Mouse (Mus musculus) adrenal gland, postnatal 14 days (tissue): ENCODE results near the gene Tspan18. TPM values are rescaled to one million over a fixed set of nuclear protein-coding genes. Genes with fewer than 3 reads are reported as not detected.
A peak's percentile ranks its signal among the peaks of the same experiment; 100 is the strongest.

Experiments
- DNase-seq: peaks from one replicate; pipeline ENCODE4 v3.0.0; 2021; ENCODE audit warnings: mixed read lengths
- total RNA-seq: library from RNA; stranded (reverse); gene quantifications from 2 replicates; pipeline ENCODE4 v1.2.3, GENCODE M21; 2021

Tspan18 gene
- total RNA-seq, 1 experiment from 2014 or later: 76.9 TPM

DNA sequence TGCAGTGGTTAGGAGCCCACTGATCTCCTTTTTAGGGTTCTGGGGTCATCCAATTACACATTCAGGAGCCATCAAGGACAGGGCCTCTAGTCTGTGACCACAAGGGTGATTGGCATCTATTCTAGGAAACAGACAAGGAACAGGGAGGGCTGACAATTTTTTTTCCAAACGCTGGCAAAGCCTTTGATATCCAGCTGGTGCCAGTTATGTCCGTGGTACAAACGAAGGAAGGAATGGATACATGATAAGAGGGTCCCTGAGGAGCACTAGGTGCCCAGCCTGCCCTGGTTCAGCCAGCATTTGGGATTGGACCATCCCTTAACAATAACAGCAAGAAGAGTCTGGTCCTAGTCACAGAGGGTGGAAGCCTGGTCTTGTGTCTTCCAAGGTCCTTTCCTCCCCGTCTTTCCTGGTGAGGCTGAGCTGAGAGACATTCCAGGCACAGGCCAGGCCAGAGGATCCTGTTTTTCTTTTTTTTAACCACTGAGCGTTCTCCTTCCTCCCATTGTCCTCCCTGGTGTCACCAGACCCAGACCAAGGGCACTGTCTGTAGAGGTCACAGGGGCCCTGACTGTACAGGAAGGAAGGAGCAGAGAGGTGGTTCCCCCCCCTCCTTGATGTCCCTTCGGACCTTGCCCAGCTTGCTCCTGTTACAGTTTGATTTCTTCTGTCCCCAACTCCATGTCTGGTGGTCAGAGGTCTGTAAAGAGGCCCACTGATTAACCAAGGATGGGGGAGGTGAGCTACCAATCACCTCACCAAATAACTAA is 72.6 kb downstream of the Tspan18 start:
- peak; percentile 64 for DNase-seq

DNA sequence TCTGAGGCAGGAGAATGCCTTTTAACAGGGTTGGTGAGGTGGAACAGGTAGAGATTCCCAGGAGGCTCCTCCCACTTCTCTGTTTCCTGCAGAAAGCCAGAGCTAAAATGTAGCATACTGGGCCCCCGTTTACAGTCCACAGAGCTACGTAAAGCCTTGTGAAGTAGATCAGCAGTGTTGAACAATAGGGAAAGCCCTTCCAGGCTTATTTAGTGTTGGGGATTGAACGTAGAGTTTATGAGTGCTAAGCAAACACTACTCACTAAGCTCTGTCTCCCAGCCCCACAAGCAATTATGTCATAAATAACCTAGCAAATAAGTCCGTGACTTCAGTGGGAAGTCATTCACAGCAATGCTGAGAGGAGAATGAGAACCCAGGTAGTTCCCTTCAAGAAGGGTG is 76.7 kb downstream of the Tspan18 start:
- DNase-seq: no peak

DNA sequence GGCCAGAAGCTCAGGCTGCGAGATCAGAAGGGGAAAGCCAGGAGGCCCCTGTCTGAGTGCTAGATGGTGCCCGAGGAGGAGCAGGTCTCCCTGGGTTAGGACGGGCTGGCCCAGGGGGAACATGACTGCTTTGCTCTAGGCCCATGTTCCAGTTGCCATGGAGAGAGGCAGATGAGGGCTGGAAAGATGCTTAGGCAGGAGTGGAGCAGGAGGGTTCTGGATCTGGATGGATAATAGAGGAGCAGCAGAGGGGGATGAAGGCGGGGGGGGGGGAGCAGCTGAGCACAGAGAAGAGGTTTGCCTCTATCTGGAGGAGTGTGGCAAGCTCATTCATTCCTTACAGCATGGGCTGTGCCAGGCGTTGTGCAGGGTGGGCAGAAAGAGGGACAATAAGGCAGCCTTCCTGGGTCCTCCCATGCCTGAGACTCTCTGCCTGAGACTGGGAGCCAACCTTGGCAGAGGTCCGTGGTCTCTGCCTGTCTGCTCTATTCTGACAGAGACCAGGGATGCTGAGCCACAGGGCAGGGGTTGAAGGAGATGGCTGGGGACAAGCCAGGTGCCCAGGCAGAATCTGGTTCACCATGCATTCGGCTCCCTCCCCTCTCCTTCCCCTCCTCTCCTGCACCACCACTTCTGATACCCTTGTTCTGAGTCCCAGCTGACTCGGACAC is 77.4 kb downstream of the Tspan18 start:
- no peak for DNase-seq

DNA sequence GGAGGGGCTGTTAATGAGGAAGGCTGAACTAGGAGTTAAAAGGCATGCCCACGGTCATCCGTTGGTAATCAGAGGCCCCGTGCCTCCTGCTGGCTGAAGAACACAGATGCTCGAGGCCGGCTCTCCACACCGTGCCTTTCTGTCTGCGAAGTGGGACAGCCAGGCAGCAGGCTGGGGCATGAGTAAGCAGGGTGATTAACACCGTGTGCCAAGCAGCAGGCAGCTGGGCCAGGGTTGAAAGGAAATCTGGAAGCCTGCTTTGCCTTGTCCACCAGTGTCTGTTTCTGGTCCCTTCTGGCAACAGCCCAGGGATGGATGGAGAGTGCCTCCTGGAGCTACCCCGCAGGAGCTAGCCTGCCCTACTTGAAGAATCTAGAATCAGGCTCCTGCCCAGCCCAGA is 81.9 kb downstream of the Tspan18 start:
- peak; percentile 74 for DNase-seq

GRCm38 (mm10) chr2:93250611-93251010 is 83.7 kb downstream of the Tspan18 start:
- no peak for DNase-seq

DNA sequence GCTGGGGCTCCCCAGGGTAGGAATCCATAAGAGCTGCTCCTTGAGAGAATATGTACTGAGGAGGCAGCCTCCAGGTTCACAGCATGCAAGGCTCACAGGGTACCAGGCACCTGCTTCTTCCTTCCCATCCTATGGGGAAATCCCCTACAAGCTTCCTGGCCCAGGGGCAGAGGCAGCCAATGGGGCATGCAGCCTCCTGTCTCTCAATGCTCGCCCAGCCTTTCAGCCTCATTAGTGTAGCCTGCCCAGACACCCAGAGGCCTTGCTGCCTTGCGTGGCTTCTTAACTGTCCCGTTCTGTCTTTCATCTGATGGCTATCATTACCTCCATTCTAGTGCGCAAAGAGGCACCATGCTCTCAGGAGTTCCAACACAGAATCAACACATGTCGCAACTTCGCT is 85.2 kb downstream of the Tspan18 start:
- no peak for DNase-seq

GRCm38 (mm10) chr2:93244090-93244443 is 90.2 kb downstream of the Tspan18 start:
- DNase-seq: no peak

GRCm38 (mm10) chr2:93243439-93244089 is 90.7 kb downstream of the Tspan18 start:
- DNase-seq: no peak

- DNase-seq: no peak
Measured at GRCm38 (mm10) chr2:93242166-93242565, 92.1 kb downstream of the Tspan18 start.

DNA sequence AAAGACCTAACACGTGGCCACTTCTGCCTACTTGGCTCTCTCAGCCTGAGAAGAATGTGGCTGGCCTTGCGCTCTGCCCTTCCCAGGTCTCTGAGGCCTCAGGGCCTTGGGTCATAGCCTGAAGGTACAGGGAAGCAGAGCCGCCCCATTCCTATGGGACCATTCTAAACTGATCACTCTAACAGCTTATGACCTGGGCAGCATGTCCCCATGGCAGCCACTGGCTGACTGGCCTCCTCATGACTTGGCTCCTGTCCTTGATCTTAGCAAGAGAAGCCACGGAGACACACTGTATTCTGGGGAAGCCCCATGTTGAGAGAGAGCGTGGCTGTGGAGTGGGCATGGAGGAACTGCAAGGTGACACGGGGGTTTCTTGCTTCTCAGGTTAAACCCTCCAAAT is 95.4 kb downstream of the Tspan18 start:
- peak; percentile 70 for DNase-seq

DNA sequence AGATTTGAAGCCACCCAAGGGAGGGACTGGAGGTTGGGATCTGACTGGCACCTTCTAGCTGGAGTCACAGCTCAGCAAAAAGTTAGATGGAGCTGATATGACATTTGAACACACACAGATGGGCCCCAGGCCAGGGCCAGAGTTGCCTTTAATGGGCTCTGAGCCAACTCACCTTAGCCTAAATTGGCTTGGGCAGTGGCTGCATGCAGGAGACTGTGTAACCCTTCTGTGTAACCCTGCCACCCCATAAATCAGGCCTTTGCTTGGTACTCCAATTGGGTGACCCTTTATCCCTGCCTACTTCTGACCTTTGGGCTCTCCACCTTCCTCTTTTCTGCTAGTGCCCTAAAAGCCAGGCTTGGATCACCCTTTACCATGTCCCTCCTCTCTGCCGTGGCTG is 97.2 kb downstream of the Tspan18 start:
- peak; percentile 75 for DNase-seq

DNA sequence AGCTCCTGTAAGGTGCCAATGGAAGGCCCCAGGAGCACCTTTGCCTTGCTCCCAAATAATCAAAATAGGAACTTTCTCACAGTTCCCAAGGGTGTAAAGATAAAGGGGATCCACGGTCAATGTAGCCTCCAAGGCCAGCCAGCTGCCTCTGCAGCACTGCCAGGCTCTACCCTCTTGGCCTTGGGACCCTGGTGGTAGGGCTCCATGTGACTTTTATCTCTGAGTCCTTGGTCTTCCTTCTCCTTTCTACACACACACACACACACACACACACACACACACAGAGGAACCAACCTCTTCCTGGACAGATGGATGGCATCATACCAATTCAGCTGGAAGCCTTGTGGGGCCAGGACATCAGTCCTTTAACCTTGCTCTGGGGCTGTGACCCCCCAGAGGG is 102.2 kb downstream of the Tspan18 start:
- peak; percentile 62 for DNase-seq

- peak; percentile 41 for DNase-seq
Measured at GRCm38 (mm10) chr2:93228480-93228824, 105.9 kb downstream of the Tspan18 start.

DNA sequence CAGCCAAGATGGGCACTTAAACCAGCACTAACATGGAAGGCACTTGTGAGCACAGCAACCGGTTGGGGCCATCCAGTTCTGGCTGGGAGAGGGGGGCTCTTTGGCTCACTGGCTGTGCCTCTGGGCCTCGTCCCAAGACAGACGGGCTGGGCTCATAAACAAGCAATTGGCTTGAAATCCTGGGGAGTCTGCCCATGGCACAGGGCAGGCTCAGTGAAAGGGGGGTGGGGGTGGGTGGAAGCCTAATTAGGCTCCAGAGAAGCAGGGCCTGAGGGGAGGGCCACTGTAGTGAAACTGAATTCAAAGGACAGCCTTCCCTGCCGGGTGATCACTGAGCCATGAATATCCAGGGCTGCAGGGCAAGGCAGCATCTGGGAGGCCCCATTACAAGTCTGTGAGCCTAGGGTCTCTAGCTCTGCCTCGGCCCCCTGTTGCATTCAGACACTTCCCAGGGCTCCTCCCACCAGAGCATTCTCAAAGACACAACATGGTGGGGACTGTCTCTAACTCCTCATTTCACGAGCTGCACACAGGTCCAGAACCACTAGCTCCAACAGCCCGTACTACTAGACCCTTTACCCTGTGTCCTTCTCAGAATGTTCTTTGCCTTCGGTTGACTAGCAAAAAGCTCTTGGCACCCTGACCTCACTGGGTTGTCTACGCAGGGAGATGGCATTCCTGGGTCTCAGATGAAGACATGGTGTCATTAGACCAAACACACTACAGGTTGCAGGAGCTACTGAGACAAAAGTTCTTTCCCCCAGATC is 106.4 kb downstream of the Tspan18 start:
- peak; percentile 39 for DNase-seq

GRCm38 (mm10) chr2:93226606-93227595 is 107.4 kb downstream of the Tspan18 start:
- DNase-seq: peak; percentile 96

GRCm38 (mm10) chr2:93223463-93223862 is 110.8 kb downstream of the Tspan18 start:
- peak; percentile 90 for DNase-seq

- DNase-seq: peak; percentile 66
Measured at GRCm38 (mm10) chr2:93220447-93220846, 113.9 kb downstream of the Tspan18 start.

DNA sequence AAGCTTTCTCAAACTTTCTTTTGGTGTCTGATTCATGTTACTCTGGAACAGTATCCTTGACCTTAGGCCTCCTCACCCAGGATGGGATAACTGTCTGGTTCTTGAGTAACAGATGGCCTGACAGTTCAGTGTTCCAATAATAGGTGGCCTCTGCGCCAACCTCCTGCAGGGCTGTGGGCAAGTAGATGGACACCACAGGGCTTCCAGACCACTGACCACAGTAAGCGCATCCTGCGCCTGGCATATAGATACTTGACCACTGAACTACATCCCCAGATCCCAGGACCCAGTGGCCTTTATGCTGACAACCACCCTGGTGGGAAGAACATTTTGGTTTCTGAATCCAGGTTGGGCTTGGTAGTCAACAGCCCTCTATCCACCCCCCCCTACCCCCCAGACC is 114.7 kb downstream of the Tspan18 start:
- no peak for DNase-seq

GRCm38 (mm10) chr2:93218353-93218990 is 115.8 kb downstream of the Tspan18 start:
- peak; percentile 75 for DNase-seq

- peak; percentile 95 for DNase-seq
Measured at GRCm38 (mm10) chr2:93217015-93217414, 117.3 kb downstream of the Tspan18 start.

GRCm38 (mm10) chr2:93215790-93216189 is 118.5 kb downstream of the Tspan18 start:
- DNase-seq: no peak
